Mouse (Mus musculus): ENCODE measurements around the gene Rrm2.

DNA sequence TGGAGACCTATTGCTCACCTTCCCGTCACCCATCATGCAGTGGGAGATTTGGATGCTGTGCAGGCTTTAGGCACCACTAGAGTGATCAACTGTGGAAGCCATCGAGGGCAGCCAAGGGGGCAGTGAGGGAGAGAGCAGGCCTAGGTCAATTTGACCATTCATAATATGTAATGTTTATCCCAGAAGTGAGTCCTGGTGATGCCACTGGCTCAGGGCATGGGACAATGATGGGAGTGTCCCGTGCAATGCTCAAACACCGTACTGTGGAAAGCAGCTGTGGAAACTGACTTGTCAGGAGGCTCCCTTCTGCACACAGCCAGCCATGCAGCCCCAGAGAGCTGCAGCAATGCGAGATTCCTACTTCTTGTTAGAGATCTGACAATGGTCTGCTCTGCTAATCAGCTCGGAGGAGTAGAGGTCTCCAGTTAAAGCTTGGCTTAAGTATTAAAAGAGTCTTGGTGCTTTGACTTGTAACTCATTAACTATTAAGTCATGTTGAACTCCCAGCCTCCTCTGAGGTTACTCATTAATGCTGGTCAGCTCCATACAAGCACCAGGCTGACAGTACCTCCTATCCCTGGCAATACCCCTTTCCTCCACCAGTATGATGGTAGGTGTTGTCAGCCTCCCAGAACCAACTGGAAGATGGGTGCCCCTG lies 21.9 kb upstream of the Rrm2 start:
- no peak for TF ChIP-seq POLR2A (IDR thresholded peaks at IDR 0.05; ENCODE audit: extremely low read depth, insufficient read depth, low read length)
- TF ChIP-seq CTCF (IDR thresholded peaks at IDR 0.05; ENCODE audit: extremely low read depth, insufficient read depth, low read length): no peak
